Mouse (Mus musculus): Measurements from ENCODE around the gene Gls. TPM values are rescaled to one million over a fixed set of nuclear protein-coding genes. Genes with fewer than 3 reads are reported as not detected.

Gls gene
- polyA plus RNA-seq, 2 experiments, result 44.9 to 126 TPM

- no peaks in the 10 kb centered on the region for H3K4me1 ChIP-seq (ENCODE audit: control insufficient read depth, insufficient read depth, low read length)
- 97% methylated on average over 6 of the region's 6 CpGs for WGBS
- TF ChIP-seq POLR2A (IDR thresholded peaks at IDR 0.05; ENCODE audit: borderline replicate concordance, extremely low read depth, insufficient read depth, insufficient read length), result no peak
- H3K4me2 ChIP-seq (replicated peaks; ENCODE audit: low read depth, low read length, severe bottlenecking), result no peak overlapping the region
- H3K9me3 ChIP-seq (ENCODE audit: control insufficient read depth, low read length), result no peaks in the 10 kb centered on the region
- H3K36me3 ChIP-seq (ENCODE audit: control insufficient read depth, insufficient read depth, low read length), result peaks cover 16% of the 10 kb centered on the region; the same call in 1 of the 2 replicates
- no peak overlapping the region for H3K4me3 ChIP-seq (replicated peaks; ENCODE audit: low read length)
- no peaks in the 10 kb centered on the region for H3K27me3 ChIP-seq (ENCODE audit: control insufficient read depth, insufficient read depth, low read length)
- ATAC-seq (ENCODE audit: low FRiP score, low read depth) (no peak), DNase-seq (ENCODE audit: low spot score) (no peak)
- H3K27ac ChIP-seq (replicated peaks; ENCODE audit: low read depth, low read length), result no peak overlapping the region
- H3K9ac ChIP-seq (ENCODE audit: low read depth, low read length, severe bottlenecking), result no peak overlapping the region
Observed at GRCm38 (mm10) chr1:52127350-52127749, 105.7 kb downstream of the Gls start.

- Histone ChIP-seq H3K9ac (ENCODE audit: low read depth, low read length, severe bottlenecking) (no peak overlapping the region), H3K4me3 (replicated peaks; ENCODE audit: low read length) (no peak overlapping the region), H3K27me3 (ENCODE audit: control insufficient read depth, insufficient read depth, low read length) (no peaks in the 10 kb centered on the region), H3K9me3 (ENCODE audit: control insufficient read depth, low read length) (no peaks in the 10 kb centered on the region), H3K36me3 (ENCODE audit: control insufficient read depth, insufficient read depth, low read length) (peaks cover 13% of the 10 kb centered on the region; the same call in 1 of the 2 replicates), H3K4me1 (ENCODE audit: control insufficient read depth, insufficient read depth, low read length) (no peaks in the 10 kb centered on the region), H3K4me2 (replicated peaks; ENCODE audit: low read depth, low read length, severe bottlenecking) (no peak overlapping the region), H3K27ac (replicated peaks; ENCODE audit: low read depth, low read length) (no peak overlapping the region)
- WGBS, result 75% methylated on average over 3 of the region's 3 CpGs
- TF ChIP-seq POLR2A (IDR thresholded peaks at IDR 0.05; ENCODE audit: borderline replicate concordance, extremely low read depth, insufficient read depth, insufficient read length), result no peak
- no peak for DNase-seq (ENCODE audit: low spot score)
- no peak for ATAC-seq (ENCODE audit: low FRiP score, low read depth)
Observed at GRCm38 (mm10) chr1:52124818-52125217, 108.2 kb downstream of the Gls start.

- H3K36me3 ChIP-seq (ENCODE audit: control insufficient read depth, insufficient read depth, low read length), result peaks cover 3% of the 10 kb centered on the region; the same call in 1 of the 2 replicates
- H3K9me3 ChIP-seq (ENCODE audit: control insufficient read depth, low read length), result no peaks in the 10 kb centered on the region
- DNase-seq (ENCODE audit: low spot score) (no peak), ATAC-seq (ENCODE audit: low FRiP score, low read depth) (no peak)
- H3K4me1 ChIP-seq (ENCODE audit: control insufficient read depth, insufficient read depth, low read length), result 0 out of 2 replicates have a peak, but pooled peaks cover 4% of the 10 kb centered on the region
- no peak overlapping the region for H3K4me3 ChIP-seq (replicated peaks; ENCODE audit: low read length)
- no peak overlapping the region for H3K4me2 ChIP-seq (replicated peaks; ENCODE audit: low read depth, low read length, severe bottlenecking)
- WGBS, result 88% methylated on average over 3 of the region's 3 CpGs
- no peak for TF ChIP-seq POLR2A (IDR thresholded peaks at IDR 0.05; ENCODE audit: borderline replicate concordance, extremely low read depth, insufficient read depth, insufficient read length)
- no peak overlapping the region for H3K9ac ChIP-seq (ENCODE audit: low read depth, low read length, severe bottlenecking)
- H3K27me3 ChIP-seq (ENCODE audit: control insufficient read depth, insufficient read depth, low read length), result no peaks in the 10 kb centered on the region
- no peak overlapping the region for H3K27ac ChIP-seq (replicated peaks; ENCODE audit: low read depth, low read length)
Observed at GRCm38 (mm10) chr1:52121052-52121451, 112.0 kb downstream of the Gls start.

GRCm38 (mm10) chr1:52120191-52120590 is 112.8 kb downstream of the Gls start:
- Histone ChIP-seq H3K36me3 (ENCODE audit: control insufficient read depth, insufficient read depth, low read length) (peaks cover 3% of the 10 kb centered on the region; the same call in 1 of the 2 replicates), H3K4me2 (replicated peaks; ENCODE audit: low read depth, low read length, severe bottlenecking) (peak overlapping the region; percentile 75), H3K27me3 (ENCODE audit: control insufficient read depth, insufficient read depth, low read length) (no peaks in the 10 kb centered on the region), H3K4me3 (replicated peaks; ENCODE audit: low read length) (peak overlapping the region; percentile 93), H3K9ac (ENCODE audit: low read depth, low read length, severe bottlenecking) (peak overlapping the region; percentile 75; the same call in 1 of the 2 replicates), H3K4me1 (ENCODE audit: control insufficient read depth, insufficient read depth, low read length) (0 out of 2 replicates have a peak, but pooled peaks cover 4% of the 10 kb centered on the region), H3K27ac (replicated peaks; ENCODE audit: low read depth, low read length) (no peak overlapping the region), H3K9me3 (ENCODE audit: control insufficient read depth, low read length) (no peaks in the 10 kb centered on the region)
- ATAC-seq (ENCODE audit: low FRiP score, low read depth), result no peak
- 36% methylated on average over 10 of the region's 10 CpGs for WGBS
- DNase-seq (ENCODE audit: low spot score), result no peak
- no peak for TF ChIP-seq POLR2A (IDR thresholded peaks at IDR 0.05; ENCODE audit: borderline replicate concordance, extremely low read depth, insufficient read depth, insufficient read length)

- WGBS, result under 1% methylated on average over 20 of the region's 20 CpGs
- H3K9ac ChIP-seq (ENCODE audit: low read depth, low read length, severe bottlenecking), result peak overlapping the region; percentile 75
- H3K9me3 ChIP-seq (ENCODE audit: control insufficient read depth, low read length), result no peaks in the 10 kb centered on the region
- H3K27ac ChIP-seq (replicated peaks; ENCODE audit: low read depth, low read length), result no peak overlapping the region
- no peaks in the 10 kb centered on the region for H3K27me3 ChIP-seq (ENCODE audit: control insufficient read depth, insufficient read depth, low read length)
- TF ChIP-seq POLR2A (IDR thresholded peaks at IDR 0.05; ENCODE audit: borderline replicate concordance, extremely low read depth, insufficient read depth, insufficient read length), result no peak
- H3K4me2 ChIP-seq (replicated peaks; ENCODE audit: low read depth, low read length, severe bottlenecking), result peak overlapping the region; percentile 75
- ATAC-seq (ENCODE audit: low FRiP score, low read depth) (peak; percentile 38), DNase-seq (ENCODE audit: low spot score) (no peak)
- peak overlapping the region; percentile 93 for H3K4me3 ChIP-seq (replicated peaks; ENCODE audit: low read length)
- H3K4me1 ChIP-seq (ENCODE audit: control insufficient read depth, insufficient read depth, low read length), result 0 out of 2 replicates have a peak, but pooled peaks cover 4% of the 10 kb centered on the region
- H3K36me3 ChIP-seq (ENCODE audit: control insufficient read depth, insufficient read depth, low read length), result peaks cover 3% of the 10 kb centered on the region; the same call in 1 of the 2 replicates
Observed at GRCm38 (mm10) chr1:52119691-52120090, 113.3 kb downstream of the Gls start.
